Mouse (Mus musculus) lung, postnatal 14 days (tissue): ENCODE measurements around the gene Pi4ka.
"Not testable (repeated sequence)": the region's sequence is repeated elsewhere in the genome, so short reads cannot be mapped to it uniquely, and the experiment has no call there.

ENCODE experiments used
- DNase-seq: peaks from one replicate; pipeline ENCODE4 v3.0.0; 2021

The Pi4ka gene

GRCm38 (mm10) chr16:17269872-17270271 is 136.2 kb downstream of the Pi4ka start:
- no peak for DNase-seq

DNA sequence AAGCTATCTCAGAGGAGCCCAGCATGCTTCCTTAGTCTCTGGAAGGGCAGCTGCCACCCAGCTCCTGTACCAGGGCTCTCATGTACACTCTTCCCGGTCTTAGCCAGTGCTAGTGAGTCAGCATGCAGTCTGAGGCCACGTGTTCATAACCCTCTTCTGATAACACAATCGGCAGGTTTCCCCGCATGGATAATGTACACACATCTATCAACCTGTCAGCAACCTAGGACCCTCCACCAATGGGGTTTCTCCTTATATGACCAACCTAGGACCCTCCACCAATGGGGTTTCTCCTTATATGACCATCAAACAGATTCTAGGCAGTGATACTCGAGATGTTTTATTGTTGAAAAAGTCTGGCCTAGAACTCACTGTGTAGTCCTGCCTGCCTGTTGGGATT is 138.2 kb downstream of the Pi4ka start:
- DNase-seq, result no peak

DNA sequence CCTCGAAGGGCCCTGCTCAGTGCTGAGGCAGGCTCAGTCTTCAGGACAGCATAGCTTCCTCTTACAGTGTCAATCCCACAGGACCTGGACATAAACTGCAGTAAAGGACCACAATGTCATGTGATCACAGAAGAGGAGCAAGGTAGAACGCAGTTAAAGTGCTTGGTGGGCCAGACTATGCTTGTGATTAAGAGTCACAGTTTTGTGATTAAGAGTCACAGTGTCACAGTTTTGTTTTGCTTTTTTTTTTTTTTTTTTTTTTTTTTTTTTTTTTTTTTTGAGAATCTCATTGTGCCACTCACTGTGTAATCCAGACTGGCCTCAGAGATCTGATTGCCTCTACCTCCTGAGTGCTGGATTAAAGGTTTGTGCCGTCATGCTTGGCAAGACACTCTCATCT is 140.0 kb downstream of the Pi4ka start:
- no peak for DNase-seq

- no peak for DNase-seq
Observed at GRCm38 (mm10) chr16:17261341-17261740, 144.8 kb downstream of the Pi4ka start.

DNA sequence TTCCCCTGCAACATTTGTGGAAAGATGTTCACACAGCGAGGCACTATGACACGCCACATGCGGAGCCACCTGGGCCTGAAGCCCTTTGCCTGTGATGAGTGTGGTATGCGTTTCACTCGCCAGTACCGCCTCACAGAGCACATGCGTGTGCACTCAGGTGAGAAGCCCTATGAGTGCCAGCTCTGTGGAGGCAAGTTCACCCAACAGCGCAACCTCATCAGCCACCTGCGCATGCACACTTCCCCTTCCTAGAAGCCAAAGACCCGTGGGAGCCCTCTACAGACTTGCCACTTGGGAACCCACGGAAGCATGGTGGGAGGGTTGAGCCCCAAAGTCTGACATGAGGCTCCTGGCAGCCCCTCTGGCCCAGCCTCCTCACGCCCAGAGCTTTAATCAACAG is 147.2 kb downstream of the Pi4ka start:
- no peak for DNase-seq

GRCm38 (mm10) chr16:17257359-17257821 is 148.7 kb downstream of the Pi4ka start:
- DNase-seq, result no peak

GRCm38 (mm10) chr16:17255270-17255669 is 150.8 kb downstream of the Pi4ka start:
- no peak for DNase-seq

DNA sequence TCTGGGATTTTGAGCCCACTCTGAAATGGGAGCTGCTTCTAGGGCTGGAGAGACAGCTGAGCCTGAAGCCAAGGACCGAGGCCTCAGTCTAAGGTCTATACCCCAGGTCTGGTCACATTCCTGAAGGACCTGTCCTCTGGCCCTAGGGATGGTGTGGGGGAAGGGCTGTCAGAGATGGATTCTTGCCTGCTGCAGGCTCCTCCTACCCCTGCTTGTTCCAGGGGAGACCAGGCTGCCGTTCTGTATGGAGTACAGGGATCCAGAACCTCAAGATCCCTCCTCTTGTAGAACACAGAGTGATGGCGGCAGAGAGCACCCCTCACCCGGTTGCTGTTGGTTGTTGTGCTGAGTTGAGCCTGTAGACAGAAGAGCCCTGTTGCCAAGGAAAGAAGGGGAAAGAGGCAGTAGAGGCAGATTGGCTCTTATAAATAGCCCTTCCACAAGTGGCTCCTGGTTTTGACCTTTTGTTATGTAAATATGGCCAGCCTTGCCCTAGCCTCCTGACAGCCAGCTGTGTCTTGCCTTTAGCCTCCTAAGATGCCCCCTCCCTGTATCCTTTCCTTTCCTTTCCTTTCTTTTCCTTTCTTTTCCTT is 152.0 kb downstream of the Pi4ka start:
- DNase-seq, result no peak

- DNase-seq, result no peak
Observed at GRCm38 (mm10) chr16:17252841-17253240, 153.3 kb downstream of the Pi4ka start.

- no peak for DNase-seq
Observed at GRCm38 (mm10) chr16:17252086-17252726, 153.9 kb downstream of the Pi4ka start.

GRCm38 (mm10) chr16:17251539-17251938 is 154.6 kb downstream of the Pi4ka start:
- DNase-seq, result peak; percentile 85

- no peak for DNase-seq
Observed at GRCm38 (mm10) chr16:17249135-17249534, 157.0 kb downstream of the Pi4ka start.

DNA sequence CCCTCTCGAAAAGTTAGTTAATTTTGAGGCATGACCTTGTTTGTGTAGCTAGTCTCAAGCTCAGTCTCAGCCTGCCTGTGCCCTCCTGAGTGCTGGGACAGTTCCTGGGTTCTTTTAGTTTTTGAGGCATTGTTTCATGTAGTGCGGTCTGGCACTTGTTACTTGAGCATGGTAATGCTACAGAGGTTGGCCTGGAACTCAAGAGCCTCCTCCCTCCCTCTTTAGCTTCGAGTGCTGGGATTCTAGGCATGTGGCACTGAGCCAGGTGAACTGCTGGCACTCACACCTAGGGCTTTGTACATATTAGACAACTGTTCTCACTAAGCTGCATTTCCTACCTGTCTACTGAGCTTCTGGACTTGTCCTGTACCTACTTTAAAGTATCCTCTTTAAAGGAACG is 158.4 kb downstream of the Pi4ka start:
- peak; percentile 73 for DNase-seq

GRCm38 (mm10) chr16:17244996-17245395 is 161.1 kb downstream of the Pi4ka start:
- no peak for DNase-seq

- DNase-seq, result no peak
Observed at GRCm38 (mm10) chr16:17243731-17244130, 162.4 kb downstream of the Pi4ka start.

DNA sequence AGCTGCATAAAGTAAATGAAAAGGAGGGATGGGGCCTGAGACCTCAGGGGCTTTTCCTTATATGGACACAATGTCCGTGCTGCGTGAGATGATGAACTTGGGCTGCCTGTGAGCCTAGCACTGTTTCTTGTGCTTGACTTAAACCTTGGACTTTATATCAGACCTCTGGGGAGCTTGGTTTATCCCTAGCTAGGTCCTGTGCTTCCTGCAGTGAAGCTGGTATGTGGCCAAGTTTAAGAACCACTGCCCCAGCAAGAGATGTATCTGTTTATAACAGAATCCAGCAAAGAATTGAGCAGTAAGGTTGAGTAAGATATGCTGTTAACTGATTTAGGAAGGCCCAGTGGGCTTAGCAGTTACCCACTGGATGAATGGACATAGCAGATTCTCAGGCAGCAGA is 166.7 kb downstream of the Pi4ka start:
- no peak for DNase-seq

- no peak for DNase-seq
Observed at GRCm38 (mm10) chr16:17237634-17238033, 168.5 kb downstream of the Pi4ka start.

GRCm38 (mm10) chr16:17234916-17235665 is 171.0 kb downstream of the Pi4ka start:
- DNase-seq, result peak; percentile 46

DNA sequence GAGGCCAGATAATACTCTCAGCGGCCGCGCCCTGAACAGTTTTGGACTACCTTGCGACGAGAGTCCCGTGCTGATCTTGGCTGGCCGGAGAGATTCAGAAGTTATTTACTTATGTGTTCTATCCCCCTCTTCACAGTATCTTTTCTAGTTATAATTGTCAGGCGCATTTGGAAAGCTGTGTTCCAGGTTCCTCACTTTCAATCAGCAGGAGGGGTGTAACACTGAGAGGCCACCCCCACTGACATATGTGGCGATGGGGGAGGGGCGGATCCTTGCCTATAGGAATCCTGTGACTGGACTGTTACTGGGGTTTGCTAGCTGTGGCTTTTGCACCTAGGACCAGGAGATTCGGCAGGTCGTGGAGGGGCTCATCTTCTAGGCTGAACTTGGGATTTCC is 171.6 kb downstream of the Pi4ka start:
- peak; percentile 19 for DNase-seq

DNA sequence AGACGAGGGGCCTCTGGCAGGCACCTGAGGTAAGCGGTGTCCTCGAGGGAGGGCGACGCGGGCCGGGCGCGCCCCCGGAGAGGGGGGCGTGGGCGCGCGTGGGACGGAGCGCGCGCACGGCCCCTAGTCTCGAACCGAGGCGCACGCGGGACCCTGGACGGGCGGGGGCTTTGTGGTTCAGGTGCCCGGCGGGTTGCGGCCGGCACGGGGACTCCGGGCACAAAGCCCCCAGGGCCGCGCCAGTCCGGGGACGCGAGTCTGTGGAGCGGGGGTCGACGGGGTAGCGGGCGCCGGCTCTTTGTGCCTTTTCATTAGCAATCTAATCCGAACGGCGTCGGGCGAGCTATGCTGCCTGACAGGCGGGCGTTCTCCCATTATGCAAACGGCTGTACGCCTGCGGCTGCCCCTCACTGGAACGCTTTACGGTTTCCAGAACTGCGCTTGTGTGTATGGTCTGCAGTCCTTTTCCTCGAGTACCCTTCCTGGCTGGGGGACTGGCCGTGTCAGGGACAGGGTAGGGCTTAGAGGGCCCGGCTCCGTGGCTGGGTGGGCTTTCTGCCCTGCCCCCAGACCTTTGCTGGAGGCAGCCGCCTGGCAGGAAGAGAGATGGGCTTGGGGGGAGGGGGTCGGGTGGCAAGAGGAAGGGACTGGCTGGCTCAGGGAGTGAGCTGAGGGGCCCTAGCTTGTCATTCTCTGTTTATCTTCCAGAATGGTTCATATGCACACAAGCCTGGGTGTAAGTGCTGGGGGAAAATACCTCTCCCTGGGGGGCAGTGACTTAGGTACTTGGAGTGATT is 172.2 kb downstream of the Pi4ka start:
- peak; percentile 16 for DNase-seq

- peak; percentile 93 for DNase-seq
Observed at GRCm38 (mm10) chr16:17232794-17233701, 173.1 kb downstream of the Pi4ka start, which contains the start of gene Hic2. Gene Hic2 (plus strand): TSS chr16:17233572.

DNA sequence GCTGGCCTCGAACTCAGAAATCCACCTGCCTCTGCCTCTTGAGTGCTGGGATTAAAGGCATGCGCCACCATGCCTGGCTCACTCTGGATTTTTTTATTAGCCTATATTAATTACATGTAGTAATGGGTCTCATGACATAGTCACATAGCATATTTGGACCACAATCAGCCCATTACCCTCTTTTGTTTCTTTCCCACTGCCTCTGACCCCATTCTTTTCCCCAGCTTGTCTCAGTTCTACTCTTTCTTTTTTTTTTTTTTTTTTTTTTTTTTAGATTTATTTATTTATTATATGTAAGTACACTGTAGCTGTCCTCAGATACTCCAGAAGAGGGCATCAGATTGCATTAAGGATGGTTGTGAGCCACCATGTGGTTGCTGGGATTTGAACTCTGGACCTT is 174.6 kb downstream of the Pi4ka start:
- not testable (repeated sequence) for DNase-seq
